Mouse (Mus musculus) heart, postnatal 0 days (tissue): ENCODE data around the gene Camsap1. TPM values are rescaled to one million over a fixed set of nuclear protein-coding genes. Genes with fewer than 3 reads are reported as not detected.

Experiments
- ATAC-seq: fragments of 200-750 bp; cut with Nextera tagmentation; 2 replicates; pipeline ENCODE4 v1.8.0; 2017; ENCODE audit warnings: low read depth, moderate number of reproducible peaks, moderate library complexity; ENCODE audit not compliant: insufficient read depth
- DNase-seq: peaks from one replicate; pipeline ENCODE4 v3.0.0-alpha.2; 2016; ENCODE audit warnings: low spot score
- H3K27ac ChIP-seq: fragments of 300-500 bp; sonication (generic); 2 replicates; pipeline ENCODE4 v1.5.1; 2014; ENCODE audit warnings: low read depth, mild to moderate bottlenecking
- H3K27me3 ChIP-seq: fragments of 300-500 bp; sonication (generic); 2 replicates; pipeline ENCODE4 v1.6.1; 2014; ENCODE audit warnings: low read length, mixed read lengths; ENCODE audit not compliant: control insufficient read depth, insufficient read depth
- H3K36me3 ChIP-seq: fragments of 300-500 bp; sonication (generic); replicated peaks from 2 replicates; pipeline ENCODE4 v1.6.1; 2014; ENCODE audit warnings: low read length, mixed read lengths; ENCODE audit not compliant: control insufficient read depth, insufficient read depth
- H3K4me1 ChIP-seq: fragments of 300-500 bp; sonication (generic); 2 replicates; pipeline ENCODE4 v1.6.1; 2014; ENCODE audit warnings: antibody characterized with exemption; ENCODE audit not compliant: control insufficient read depth, insufficient read depth
- H3K4me2 ChIP-seq: fragments of 300-500 bp; sonication (generic); 2 replicates; pipeline ENCODE4 v1.6.1; 2014; ENCODE audit warnings: low read depth, mild to moderate bottlenecking, low read length, moderate library complexity
- H3K4me3 ChIP-seq: fragments of 300-500 bp; sonication (generic); 2 replicates; pipeline ENCODE4 v1.5.1; 2014; ENCODE audit warnings: low read depth, low read length
- H3K9ac ChIP-seq: fragments of 300-500 bp; sonication (generic); replicated peaks from 2 replicates; pipeline ENCODE4 v1.6.1; 2014; ENCODE audit warnings: low read depth, low read length, mixed read lengths
- H3K9me3 ChIP-seq: fragments of 300-500 bp; sonication (generic); replicated peaks from 2 replicates; pipeline ENCODE4 v1.6.1; 2016; ENCODE audit warnings: low read length; ENCODE audit not compliant: control insufficient read depth
- CTCF ChIP-seq: IDR thresholded peaks from 2 replicates; pipeline ENCODE4 v1.5.1; 2016; ENCODE audit warnings: antibody characterized with exemption, control low read depth, low read depth
- EP300 ChIP-seq: IDR thresholded peaks from 2 replicates; pipeline ENCODE4 v1.6.1; 2016; ENCODE audit warnings: antibody characterized with exemption, low read depth
- WGBS: fragments of 180-500 bp; shearing (Covaris S2); extraction: QIAGEN DNeasy Blood & Tissue Kit; methylation state at CpG from one replicate; pipeline ENCODE4 v1.1.7; 2014; 5-methylcytosine and 5-hydroxymethylcytosine counted together
- polyA plus RNA-seq: library from polyadenylated mRNA; unstranded; fragments of >200 nt; fragmentation: Nextera tagmentation; extraction: Ambion mirVana; gene quantifications from 2 replicates; pipeline ENCODE4 v1.2.1, GENCODE M21; 2015
- total RNA-seq: library from RNA; depleted of rRNA; stranded (reverse); fragments of >200 nt; gene quantifications from 2 replicates; pipeline ENCODE4 v1.2.3, GENCODE M21; 2014; ENCODE audit warnings: low replicate concordance

Camsap1 gene
- total and polyA plus RNA-seq, 2 experiments from 2014 or later = 5.7 to 8.9 TPM

DNA sequence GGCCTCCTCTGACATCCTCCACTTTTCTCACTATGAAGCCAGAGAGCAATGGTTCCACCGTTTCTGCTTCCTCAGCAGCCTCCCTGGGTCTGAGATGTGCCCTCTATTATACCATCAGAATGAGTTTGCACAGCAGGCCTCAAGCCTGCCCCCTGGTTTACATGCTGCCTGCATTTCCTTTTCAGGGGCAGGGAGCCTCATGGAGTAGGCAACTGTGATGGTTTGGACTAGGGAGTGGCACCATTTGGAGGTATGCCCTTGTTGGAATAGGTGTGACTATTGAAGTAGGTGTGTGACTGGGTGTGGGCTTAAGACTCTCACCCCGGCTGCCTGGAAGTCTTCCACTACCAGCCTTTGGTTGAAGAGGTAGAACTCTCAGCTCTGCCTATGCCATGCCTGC lies 59.3 kb downstream of the Camsap1 start:
- no peak overlapping the region for H3K27ac ChIP-seq
- H3K4me2 ChIP-seq = no peak overlapping the region
- 66% methylated on average over 2 of the region's 2 CpGs for WGBS
- ATAC-seq = no peak
- no peak overlapping the region for H3K4me3 ChIP-seq
- H3K9ac ChIP-seq = no peak overlapping the region
- no peaks in the 10 kb centered on the region for H3K4me1 ChIP-seq
- peaks cover 7% of the 10 kb centered on the region; the same call in 1 of the 2 replicates for H3K36me3 ChIP-seq
- H3K9me3 ChIP-seq = no peaks in the 10 kb centered on the region
- no peak for DNase-seq
- no peaks in the 10 kb centered on the region for H3K27me3 ChIP-seq
- TF ChIP-seq CTCF = no peak
- no peak for TF ChIP-seq EP300

- Histone ChIP-seq H3K4me2 (no peak overlapping the region), H3K27me3 (no peaks in the 10 kb centered on the region), H3K9ac (no peak overlapping the region), H3K27ac (no peak overlapping the region), H3K4me1 (no peaks in the 10 kb centered on the region), H3K4me3 (no peak overlapping the region), H3K36me3 (no peaks in the 10 kb centered on the region; the same call in 1 of the 2 replicates), H3K9me3 (no peaks in the 10 kb centered on the region)
- TF ChIP-seq CTCF (no peak), EP300 (no peak)
- 48% methylated on average over 3 of the region's 3 CpGs for WGBS
- DNase-seq (peak; percentile 23), ATAC-seq (no peak; the same call in 1 of the 2 replicates)
Observed at GRCm38 (mm10) chr2:25919972-25920371, 63.1 kb downstream of the Camsap1 start.

GRCm38 (mm10) chr2:25918408-25918807 lies 64.7 kb downstream of the Camsap1 start:
- Histone ChIP-seq H3K9me3 (no peaks in the 10 kb centered on the region), H3K27me3 (no peaks in the 10 kb centered on the region), H3K4me1 (no peaks in the 10 kb centered on the region), H3K27ac (no peak overlapping the region), H3K9ac (no peak overlapping the region), H3K36me3 (no peaks in the 10 kb centered on the region), H3K4me2 (no peak overlapping the region), H3K4me3 (no peak overlapping the region)
- WGBS = 79% methylated on average over 2 of the region's 2 CpGs
- ATAC-seq (no peak), DNase-seq (no peak)
- TF ChIP-seq EP300 (no peak), CTCF (no peak)

- no peaks in the 10 kb centered on the region for H3K4me1 ChIP-seq
- H3K4me3 ChIP-seq = no peak overlapping the region
- H3K9ac ChIP-seq = no peak overlapping the region
- H3K4me2 ChIP-seq = no peak overlapping the region
- H3K9me3 ChIP-seq = no peaks in the 10 kb centered on the region
- H3K27ac ChIP-seq = no peak overlapping the region
- no peak for ATAC-seq
- H3K36me3 ChIP-seq = no peaks in the 10 kb centered on the region
- DNase-seq = no peak
- no peaks in the 10 kb centered on the region for H3K27me3 ChIP-seq
- WGBS = 81% methylated on average over 5 of the region's 5 CpGs
- TF ChIP-seq EP300 = no peak
- no peak for TF ChIP-seq CTCF
Observed at GRCm38 (mm10) chr2:25914821-25915220, 68.3 kb downstream of the Camsap1 start.

DNA sequence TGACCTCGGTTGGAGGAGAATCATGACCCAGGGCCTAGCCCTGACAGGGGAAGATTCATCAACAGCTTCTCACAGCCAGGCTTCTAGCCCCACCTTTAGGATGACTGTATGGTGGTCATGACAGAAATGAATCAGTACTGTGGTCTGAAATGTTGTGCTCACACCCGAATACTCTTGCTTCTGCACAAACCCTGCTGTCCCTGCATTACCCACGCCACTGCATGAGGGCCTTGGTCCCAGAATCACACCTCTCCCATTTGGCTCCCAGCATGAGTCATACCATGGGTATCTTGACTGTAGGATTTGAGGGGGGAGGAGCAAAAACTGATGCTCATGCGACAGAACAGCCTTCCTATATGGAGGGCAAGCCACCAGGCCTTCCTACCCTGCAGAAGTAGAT lies 68.9 kb downstream of the Camsap1 start:
- H3K4me2 ChIP-seq = no peak overlapping the region
- H3K4me1 ChIP-seq = no peaks in the 10 kb centered on the region
- no peak overlapping the region for H3K9ac ChIP-seq
- H3K27me3 ChIP-seq = no peaks in the 10 kb centered on the region
- WGBS = 57% methylated on average over 4 of the region's 4 CpGs
- ATAC-seq (no peak), DNase-seq (no peak)
- H3K27ac ChIP-seq = no peak overlapping the region
- no peak for TF ChIP-seq CTCF
- no peak for TF ChIP-seq EP300
- no peaks in the 10 kb centered on the region for H3K36me3 ChIP-seq
- H3K9me3 ChIP-seq = no peaks in the 10 kb centered on the region
- H3K4me3 ChIP-seq = no peak overlapping the region

- Histone ChIP-seq H3K9me3 (no peaks in the 10 kb centered on the region), H3K27ac (no peak overlapping the region), H3K4me3 (no peak overlapping the region), H3K4me2 (no peak overlapping the region), H3K9ac (no peak overlapping the region), H3K4me1 (no peaks in the 10 kb centered on the region), H3K27me3 (no peaks in the 10 kb centered on the region), H3K36me3 (no peaks in the 10 kb centered on the region)
- 45% methylated on average over 2 of the region's 2 CpGs for WGBS
- DNase-seq (no peak), ATAC-seq (no peak)
- peak; percentile 35 for TF ChIP-seq CTCF
- TF ChIP-seq EP300 = no peak
Observed at GRCm38 (mm10) chr2:25913247-25913646, 69.8 kb downstream of the Camsap1 start.
